Mouse (Mus musculus): ENCODE measurements around the gene Tsga10.
"Not testable (repeated sequence)": the region's sequence is repeated elsewhere in the genome, so short reads cannot be mapped to it uniquely, and the experiment has no call there.

The Tsga10 gene

GRCm38 (mm10) chr1:37719761-37720640 lies 146.2 kb downstream of the Tsga10 start, which contains the start of gene 2010300C02Rik:
2010300C02Rik (minus strand) TSS chr1:37720085.
- peak; percentile 38 for DNase-seq (ENCODE audit: low read depth)

GRCm38 (mm10) chr1:37719030-37719723 lies 147.1 kb downstream of the Tsga10 start:
- peak; percentile 8 for DNase-seq (ENCODE audit: low read depth)

- no peak for DNase-seq (ENCODE audit: low read depth)
Measured at GRCm38 (mm10) chr1:37718516-37718915, 147.7 kb downstream of the Tsga10 start.

GRCm38 (mm10) chr1:37717415-37718195 lies 148.6 kb downstream of the Tsga10 start:
- DNase-seq (ENCODE audit: low read depth), result no peak

GRCm38 (mm10) chr1:37712357-37712737 lies 153.9 kb downstream of the Tsga10 start:
- DNase-seq (ENCODE audit: low read depth), result not testable (repeated sequence)

GRCm38 (mm10) chr1:37711596-37712356 lies 154.5 kb downstream of the Tsga10 start:
- DNase-seq (ENCODE audit: low read depth), result no peak

- no peak for DNase-seq (ENCODE audit: low read depth)
Measured at GRCm38 (mm10) chr1:37711082-37711481, 155.1 kb downstream of the Tsga10 start.

- DNase-seq (ENCODE audit: low read depth), result no peak
Measured at GRCm38 (mm10) chr1:37709736-37710135, 156.5 kb downstream of the Tsga10 start.

GRCm38 (mm10) chr1:37708270-37708955 lies 157.8 kb downstream of the Tsga10 start:
- DNase-seq (ENCODE audit: low read depth), result no peak
